Mouse (Mus musculus) adrenal gland, postnatal 25 days (tissue): Measurements from ENCODE around the gene Fam122c. TPM values are rescaled to one million over a fixed set of nuclear protein-coding genes. Genes with fewer than 3 reads are reported as not detected.

ENCODE experiments used
- DNase-seq: peaks from one replicate; pipeline ENCODE4 v3.0.0; 2021; ENCODE audit warnings: mixed read lengths
- total RNA-seq: library from RNA; stranded (reverse); gene quantifications from 2 replicates; pipeline ENCODE4 v1.2.3, GENCODE M21; 2021

Fam122c gene
- total RNA-seq, 1 experiment from 2014 or later: not detected

DNA sequence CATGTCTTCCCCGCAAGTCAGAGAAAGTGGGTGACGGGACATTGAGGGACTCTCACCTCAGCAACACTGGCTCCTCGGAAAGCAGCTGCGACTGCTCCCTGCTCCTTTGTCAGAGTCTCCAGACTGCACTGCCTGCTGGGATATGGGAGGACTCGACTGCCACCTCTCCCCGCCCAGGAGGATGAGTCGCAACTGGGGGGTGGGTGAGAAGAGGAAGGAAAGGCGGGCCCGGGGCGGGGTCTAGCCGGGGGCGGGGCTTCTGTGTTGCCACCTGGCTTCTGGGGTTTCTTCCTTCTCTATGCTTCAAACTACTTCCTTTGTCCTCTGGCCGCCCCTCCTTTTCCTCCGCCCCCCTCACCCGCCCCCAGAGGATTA is 97.1 kb downstream of the Fam122c start, which contains the start of gene Mospd1:
Gene Mospd1, minus strand, starts transcription at position 137 of the 375 bp plus-strand sequence.
- DNase-seq: peak; percentile 88

Other genes with a start within 250 kb of the Fam122c start
- gene Plac1, start 33.3 kb upstream of the Fam122c start, total RNA-seq: not detected in 2 replicates
- gene Fam122b, start 3.6 kb upstream of the Fam122c start, total RNA-seq: 8.9 and 11.6 TPM in 2 replicates
- 20.0 and 20.6 TPM in 2 replicates for gene Mospd1, start 97.1 kb downstream of the Fam122c start, total RNA-seq
- gene Etd, start 161.5 kb downstream of the Fam122c start, total RNA-seq: not detected in 2 replicates